Mouse (Mus musculus): ENCODE results near the gene Mef2a.
A peak's percentile ranks its signal among the peaks of the same experiment; 100 is the strongest.
"Not testable (repeated sequence)": the region's sequence is repeated elsewhere in the genome, so short reads cannot be mapped to it uniquely, and the experiment has no call there.

The Mef2a gene

DNA sequence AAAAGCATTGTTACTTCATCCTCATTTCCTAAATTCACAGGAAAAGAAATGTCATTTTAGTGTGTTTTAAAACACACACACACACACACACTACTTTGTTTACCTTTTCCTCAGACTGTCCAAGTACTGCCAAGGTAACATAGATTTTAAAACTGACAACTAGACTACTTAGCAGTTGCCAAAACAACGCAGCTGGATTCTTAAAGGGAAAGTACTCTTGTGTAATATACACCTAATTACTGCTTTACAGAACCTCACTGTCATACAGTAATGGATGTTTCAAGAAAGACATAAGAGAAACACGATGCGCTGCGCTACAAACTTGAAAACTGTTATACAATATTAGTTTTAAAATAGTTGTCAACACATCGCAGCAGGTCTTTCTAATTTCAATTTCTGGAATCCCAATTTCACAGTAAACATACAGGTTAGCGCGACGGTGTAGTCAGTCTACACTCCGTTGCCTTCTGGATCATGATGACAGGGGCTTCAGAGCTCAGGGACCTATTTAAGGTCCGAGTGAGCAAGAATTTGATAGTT lies 1.2 kb downstream of the Mef2a start:
- no peak for DNase-seq (ENCODE audit: low read depth, low spot score)

DNA sequence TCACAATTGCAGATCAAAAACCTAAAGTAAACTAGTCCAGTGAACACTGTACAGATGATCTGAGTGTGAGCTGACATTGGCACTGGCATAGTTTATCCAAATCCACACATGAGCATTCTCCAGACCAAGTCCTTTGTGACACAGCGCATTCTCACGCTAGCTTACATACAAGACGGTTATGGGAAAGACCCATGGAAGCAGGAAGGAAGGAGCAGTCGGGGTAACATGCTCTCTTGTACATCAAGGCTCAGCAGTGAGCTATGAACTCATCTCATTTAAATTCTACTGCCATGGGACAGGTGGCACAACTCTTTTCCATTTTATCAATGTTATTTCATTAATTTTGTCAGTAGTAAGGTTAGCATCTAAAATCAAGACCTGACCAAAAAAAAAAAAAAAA lies 3.0 kb downstream of the Mef2a start:
- DNase-seq (ENCODE audit: low read depth, low spot score): no peak

DNA sequence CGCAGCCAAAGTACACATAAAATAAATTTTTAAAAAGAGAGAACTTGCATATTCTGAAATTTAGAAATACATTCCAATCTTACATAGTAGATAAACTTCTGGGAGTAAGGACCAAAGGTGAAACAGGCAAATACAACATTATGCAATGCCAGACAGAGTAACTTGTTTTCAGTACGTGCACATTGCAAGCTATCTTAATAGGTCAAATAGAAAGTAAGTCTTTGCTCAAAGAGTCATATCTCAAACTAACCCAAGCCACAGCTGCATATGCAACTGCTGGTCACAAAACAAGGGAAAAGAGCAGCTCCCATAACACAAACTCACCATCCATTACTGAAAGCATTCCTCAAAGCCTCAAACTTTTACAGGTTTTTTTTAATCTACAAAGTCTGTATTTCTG lies 4.3 kb downstream of the Mef2a start:
- DNase-seq (ENCODE audit: low read depth, low spot score): no peak

DNA sequence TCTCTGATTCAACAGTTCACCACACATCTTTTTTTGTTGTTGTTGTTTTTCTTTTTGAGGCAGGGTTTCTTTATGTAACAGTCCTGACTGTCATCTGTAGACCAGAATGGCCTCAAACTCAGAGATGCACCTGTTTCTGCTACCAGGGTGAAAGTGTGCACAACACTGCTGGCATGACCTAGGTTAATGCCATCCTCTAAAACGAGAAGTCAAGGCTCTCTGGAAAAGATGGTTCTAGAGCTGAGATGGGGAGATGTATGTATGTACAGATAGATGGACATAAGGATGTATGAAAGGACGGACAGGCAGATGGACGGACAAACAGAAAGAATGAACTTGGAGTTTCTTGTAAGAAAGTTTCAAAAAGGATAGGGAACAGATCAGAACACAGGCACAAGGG lies 12.1 kb downstream of the Mef2a start:
- DNase-seq (ENCODE audit: low read depth, low spot score): no peak

DNA sequence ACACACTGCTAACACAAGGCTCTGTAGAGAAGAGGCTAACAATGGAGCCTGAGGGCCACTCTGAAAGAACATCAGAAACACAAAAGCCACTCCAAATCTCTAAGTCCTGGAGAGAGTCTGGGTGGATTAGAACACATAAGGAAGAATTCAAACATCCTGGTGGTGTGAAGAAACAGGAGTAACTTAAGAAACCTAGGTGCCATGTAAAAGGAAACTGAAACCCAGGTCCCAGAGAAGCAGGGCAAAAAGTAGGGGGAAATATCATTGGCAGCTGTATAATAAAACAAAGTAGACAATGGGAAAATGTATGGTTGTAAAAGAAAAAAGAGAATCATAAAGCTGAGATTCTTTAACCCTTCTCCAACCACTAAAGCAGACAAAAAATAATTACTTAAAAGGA lies 12.8 kb downstream of the Mef2a start:
- peak; percentile 31 for DNase-seq (ENCODE audit: low read depth, low spot score)

DNA sequence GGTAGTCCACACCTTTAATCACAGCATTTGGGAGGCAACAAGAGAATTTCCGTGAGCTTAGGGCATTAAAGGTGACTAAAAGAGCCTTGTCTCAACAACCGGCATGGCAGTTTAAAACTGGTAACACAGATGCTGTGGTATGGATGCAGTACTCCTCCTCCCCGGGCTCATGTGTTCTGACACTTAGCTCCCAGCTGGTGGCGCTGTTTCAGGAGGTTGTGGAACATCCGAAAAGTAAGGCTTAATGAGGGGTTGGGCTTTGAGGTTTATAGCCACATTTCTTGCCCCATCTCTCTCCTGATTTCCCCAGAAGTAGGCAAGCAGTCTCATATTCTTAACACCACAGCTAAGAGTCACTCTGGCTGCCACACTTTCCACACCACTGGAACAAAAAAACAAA lies 16.8 kb downstream of the Mef2a start:
- DNase-seq (ENCODE audit: low read depth, low spot score): peak; percentile 70

DNA sequence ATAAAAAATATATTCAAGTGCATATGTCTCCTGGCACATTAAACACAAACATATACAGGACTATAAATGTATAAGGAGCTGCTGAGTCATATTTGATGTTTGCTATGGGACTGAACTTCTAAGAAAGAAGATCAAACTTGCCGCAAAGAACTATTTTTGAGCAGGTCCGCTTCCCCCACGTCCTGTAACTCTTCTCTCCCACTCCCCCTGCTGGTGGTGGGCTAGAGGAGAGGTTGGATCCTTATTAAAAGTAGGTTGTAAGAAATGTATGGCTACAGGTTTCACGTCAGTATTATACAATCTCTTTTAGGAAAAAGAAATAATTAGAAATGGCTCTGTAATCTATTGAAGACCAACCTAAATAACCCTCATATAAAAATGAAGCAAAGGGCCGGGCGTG lies 19.0 kb downstream of the Mef2a start:
- peak; percentile 32 for DNase-seq (ENCODE audit: low read depth, low spot score)

DNA sequence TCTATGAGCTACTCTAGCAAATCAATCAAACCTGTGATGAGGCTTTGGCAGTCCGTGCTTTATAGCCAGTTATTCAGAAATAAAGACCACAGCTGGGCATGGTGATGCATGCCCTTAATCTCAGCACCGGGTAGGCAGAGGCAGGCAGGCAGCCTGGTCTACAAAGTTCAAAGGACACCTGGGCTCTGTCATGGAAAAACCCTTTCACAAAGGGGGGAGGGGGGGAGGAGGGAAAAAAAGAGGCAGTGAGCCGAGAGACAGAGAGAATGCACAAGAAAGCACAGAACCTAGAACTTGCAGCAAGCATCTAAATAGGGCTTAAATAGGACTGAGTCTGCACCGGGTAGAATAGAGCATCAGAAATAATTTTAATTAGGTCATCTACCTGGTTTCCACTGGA lies 19.7 kb downstream of the Mef2a start:
- peak; percentile 8 for DNase-seq (ENCODE audit: low read depth, low spot score)

DNA sequence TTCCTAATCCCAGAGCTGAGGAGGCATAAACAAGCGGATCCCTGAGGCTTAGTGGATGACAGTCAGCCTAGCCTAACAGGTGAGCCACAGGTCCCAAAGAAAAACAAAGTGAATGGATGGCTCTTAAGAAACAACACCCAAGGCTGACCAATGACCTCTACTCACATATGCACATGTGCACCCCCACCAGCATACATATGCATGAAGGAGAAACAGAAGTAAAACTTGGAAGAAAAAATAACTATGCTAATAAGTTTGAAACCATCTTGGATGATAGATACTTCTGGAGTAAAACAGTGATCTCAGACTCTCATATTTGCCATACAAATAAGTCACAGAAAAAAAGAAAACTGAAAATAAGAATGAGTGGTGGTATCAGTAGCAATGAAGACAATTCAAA lies 28.2 kb downstream of the Mef2a start:
- no peak for DNase-seq (ENCODE audit: low read depth, low spot score)

DNA sequence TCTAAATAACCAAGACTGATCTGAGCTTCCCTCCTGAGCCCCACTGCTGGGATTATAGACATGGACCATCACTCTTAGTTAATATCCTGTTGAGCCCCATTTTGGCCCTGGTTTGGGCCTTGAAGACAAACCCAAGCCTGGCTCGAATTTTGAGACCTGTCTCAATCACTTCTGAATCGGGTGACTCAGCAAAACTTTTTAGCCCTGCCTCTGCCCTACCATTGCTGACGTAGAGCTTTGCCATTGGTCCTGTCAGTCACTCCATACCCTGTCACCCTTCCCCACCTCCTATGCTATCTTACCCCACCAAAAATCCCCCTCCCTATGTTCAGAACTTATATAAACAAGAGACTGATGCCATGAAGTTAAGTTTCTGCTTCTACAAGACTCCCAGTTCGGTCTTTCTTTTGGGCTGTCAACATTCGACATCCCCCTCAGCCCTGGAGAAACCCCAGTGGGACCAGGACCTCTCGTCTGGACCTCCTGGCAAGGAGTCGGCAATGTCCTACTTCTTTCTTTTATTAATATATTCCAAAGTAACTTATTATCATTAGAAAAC lies 30.5 kb downstream of the Mef2a start:
- DNase-seq (ENCODE audit: low read depth, low spot score): peak; percentile 84

DNA sequence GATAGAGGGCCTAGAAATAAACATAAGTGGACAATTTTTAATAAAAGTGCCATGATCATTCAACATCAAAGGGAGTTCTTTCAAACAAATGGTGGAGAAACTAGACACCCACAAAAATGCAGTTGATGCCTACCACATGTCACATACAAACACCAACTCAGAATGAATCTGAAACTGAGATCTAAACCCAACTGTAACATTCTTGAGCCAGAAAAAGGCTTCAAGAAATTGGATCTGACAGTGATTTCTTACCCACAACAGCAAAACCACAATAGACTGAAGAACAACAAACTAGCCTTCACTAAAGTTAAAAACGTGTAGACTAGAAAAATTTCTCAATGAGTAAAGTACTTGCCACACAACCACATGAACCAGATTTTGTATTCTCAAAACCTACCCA lies 52.3 kb downstream of the Mef2a start:
- DNase-seq (ENCODE audit: low read depth, low spot score): no peak

DNA sequence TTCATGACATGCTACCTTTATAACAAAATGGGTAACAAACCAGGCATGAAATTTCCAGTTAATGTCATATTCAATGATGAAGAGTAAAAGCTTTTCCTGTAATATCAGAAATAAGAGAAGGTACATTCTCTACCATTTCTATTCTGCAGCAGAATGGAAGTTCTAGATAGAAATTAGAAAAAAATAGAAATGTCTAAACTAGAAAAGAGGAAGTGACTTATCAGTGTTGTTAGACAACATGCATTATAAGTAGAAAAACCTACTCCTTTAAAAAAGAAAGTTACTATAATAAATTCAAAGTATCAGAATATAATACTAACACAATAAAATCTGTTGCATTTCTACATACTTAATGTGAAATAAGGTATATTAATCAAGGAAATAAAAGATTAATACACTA lies 54.0 kb downstream of the Mef2a start:
- no peak for DNase-seq (ENCODE audit: low read depth, low spot score)

DNA sequence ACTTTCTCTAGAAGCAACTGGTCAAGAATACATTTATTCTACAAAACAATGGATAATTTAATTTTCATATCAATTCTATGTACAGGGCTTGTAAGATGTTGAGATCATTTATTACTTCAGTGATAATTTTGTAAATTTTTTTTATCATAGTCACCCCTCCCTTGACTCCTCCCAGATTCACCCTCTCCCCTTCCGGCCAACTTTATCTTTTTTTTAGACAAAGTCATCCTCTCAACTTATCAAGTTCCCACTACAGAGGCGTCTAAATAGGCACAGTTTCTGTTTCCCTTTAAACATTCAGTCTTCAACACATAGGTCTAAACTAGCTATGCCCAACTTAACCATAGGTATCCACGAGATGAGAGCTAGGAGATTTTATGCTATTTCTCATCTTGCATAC lies 59.5 kb downstream of the Mef2a start:
- no peak for DNase-seq (ENCODE audit: low read depth, low spot score)

DNA sequence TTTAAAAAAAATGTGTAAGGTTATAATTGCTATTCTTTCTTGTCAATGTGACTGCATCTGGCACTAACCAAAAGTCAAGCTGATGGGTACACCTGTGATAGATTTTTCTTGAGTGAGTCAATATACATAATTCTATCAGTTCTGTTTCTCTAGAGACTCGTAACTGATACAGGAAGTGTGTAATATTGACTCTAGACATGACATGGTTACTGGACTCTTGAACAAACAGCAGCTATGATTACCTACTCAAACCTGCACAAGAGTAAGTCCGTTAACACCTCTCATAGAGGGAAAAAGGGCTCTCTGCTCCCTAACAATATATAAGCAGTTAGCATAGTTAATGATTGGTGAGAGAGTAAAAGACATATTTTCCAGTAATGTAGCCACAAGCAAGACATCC lies 62.5 kb downstream of the Mef2a start:
- no peak for DNase-seq (ENCODE audit: low read depth, low spot score)

DNA sequence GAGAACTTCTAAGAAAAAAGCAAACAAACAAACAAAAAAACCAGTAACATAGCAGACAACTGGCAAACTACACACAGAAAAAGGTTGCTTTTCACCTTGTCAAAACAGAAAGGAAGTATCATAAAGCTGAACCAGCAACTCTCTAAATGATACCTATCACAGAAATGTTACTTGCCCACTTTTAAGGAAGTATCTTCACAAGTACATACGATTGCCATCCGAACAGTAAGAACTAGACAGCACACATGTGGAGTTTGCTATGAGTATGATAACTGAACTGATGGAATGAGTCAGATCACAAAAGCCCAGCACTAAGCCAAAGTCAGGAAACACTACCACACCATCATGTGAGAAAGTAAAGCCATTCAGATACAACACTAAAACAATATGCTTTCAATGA lies 64.6 kb downstream of the Mef2a start:
- DNase-seq (ENCODE audit: low read depth, low spot score): no peak

DNA sequence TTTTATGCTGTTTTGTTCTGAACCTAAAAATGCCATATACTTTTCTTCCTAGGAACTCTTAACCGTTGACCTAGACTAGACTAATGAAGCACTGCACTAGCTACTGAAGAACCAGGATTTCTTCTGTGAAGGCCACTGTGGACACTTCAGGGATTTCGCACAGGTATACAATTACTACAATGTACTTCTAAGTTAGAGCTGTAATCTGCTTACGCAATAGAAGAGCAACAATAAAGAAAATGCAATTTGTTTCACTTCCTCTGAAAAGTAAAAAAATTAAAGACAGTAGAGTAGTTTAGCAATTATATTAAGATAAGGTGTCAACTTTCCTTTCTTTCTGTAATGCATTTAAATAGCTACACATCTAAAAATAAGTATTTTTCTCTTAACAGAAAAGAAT lies 65.6 kb downstream of the Mef2a start:
- DNase-seq (ENCODE audit: low read depth, low spot score): no peak

DNA sequence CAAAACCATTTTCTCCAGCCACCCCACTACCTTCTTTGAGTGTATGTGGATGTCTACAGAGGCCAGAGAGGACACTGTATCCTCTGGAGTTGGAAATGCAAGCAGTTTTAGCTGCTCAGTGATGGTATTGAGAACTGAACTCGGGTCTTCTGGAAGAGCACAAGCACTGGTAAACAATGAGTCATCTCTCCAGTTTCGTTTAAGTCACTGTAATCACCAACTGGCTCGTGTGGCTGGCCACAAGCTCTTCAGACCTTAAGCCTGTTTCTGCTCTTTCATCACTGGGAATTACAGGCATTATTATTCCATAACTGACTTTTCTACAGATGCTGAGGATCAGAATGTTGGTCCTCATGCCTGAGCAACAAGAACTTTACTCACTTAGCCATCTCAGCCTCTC lies 67.7 kb downstream of the Mef2a start:
- DNase-seq (ENCODE audit: low read depth, low spot score): no peak

DNA sequence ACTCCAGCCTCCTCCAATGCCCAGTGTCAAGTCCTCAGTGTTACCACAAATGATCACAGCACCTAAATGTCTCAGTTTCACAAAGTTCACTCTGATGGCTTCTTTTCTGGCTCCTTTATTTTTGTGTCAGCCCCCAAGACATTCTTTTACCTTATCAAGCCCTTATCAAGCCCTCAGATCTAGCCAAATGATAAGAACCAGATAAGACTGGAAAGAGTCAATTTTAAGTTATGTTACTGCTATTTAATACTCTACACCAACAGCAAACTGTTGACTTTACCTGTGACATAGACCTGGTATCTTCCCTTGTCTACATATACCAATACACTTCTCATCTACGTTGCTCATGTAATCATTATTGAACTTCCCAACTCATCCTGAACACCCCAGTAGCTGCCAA lies 76.2 kb downstream of the Mef2a start:
- no peak for DNase-seq (ENCODE audit: low read depth, low spot score)

DNA sequence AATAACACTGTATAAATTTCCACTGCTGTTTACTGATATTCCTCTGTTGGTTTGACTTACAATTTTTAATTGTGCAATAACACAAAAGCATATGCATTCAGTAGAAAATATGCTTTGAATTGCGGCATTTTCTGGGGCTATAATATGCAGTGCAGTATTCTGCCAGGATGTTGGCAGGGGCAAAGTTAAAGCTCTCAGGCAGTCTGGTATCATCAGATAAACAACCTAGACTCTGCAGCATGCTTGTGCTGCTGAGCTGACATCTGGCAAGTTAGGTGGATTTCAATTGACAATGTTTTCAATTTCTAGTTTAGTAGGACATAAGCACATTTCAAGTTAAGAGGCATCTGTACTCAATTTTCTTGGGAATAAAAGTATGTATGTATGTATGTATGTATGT lies 81.3 kb downstream of the Mef2a start:
- DNase-seq (ENCODE audit: low read depth, low spot score): no peak

DNA sequence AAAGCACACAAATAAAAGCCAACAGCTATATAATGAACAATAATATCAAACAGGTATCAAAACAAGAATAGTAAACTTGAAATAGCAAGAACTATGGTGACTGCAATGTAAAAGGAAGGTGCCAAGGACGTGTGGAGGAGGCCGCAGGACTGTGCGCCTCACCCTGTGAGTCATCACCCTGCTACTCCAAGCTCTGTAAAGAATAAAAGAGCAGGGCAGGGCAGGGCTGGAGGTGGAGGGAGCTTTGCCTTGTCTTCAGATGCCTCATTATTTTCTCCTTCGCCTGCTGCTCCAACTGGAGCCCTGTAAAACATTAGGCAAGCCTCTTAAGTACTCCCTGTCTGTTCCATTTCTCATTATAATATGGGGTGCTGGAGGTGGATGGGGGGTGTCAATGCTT lies 85.2 kb downstream of the Mef2a start:
- peak; percentile 66 for DNase-seq (ENCODE audit: low read depth, low spot score)

DNA sequence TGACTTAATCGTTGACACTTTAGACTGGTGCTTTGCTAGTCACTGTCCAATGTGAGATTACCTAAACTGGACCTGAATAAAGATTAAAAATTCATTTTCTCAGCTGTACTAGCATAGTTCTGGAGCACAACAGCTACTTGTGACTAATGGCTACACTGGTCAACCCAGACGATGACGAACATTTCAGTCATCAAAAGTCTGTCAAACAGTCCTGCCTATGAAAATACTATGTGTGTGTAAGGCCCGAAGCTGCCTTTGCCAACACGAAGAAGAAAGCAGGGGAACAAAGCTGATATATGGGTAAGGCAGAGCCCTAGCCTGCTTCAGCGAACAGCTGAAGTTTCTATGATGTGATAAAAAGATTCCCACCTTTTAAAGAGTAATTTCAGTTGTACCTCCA lies 89.1 kb downstream of the Mef2a start:
- no peak for DNase-seq (ENCODE audit: low read depth, low spot score)

DNA sequence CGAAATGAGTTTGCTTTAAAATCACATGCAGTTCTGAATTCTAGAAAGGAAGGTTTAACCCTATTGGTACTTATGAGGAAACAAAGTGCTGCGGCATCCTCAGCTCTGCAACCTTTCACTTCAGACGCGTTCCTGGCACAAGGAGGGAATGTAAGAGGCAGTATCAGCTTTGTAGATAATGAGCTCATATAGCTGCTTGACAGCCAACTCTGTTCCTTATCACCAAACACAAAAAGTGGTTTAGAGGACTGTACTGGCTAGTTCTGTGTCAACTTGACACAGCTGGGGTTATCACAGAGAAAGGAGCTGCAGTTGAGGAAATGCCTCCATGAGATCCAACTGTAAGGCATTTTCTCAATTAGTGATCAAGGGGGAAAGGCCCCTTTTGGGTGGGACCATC lies 102.2 kb downstream of the Mef2a start:
- not testable (repeated sequence) for DNase-seq (ENCODE audit: low read depth, low spot score)

DNA sequence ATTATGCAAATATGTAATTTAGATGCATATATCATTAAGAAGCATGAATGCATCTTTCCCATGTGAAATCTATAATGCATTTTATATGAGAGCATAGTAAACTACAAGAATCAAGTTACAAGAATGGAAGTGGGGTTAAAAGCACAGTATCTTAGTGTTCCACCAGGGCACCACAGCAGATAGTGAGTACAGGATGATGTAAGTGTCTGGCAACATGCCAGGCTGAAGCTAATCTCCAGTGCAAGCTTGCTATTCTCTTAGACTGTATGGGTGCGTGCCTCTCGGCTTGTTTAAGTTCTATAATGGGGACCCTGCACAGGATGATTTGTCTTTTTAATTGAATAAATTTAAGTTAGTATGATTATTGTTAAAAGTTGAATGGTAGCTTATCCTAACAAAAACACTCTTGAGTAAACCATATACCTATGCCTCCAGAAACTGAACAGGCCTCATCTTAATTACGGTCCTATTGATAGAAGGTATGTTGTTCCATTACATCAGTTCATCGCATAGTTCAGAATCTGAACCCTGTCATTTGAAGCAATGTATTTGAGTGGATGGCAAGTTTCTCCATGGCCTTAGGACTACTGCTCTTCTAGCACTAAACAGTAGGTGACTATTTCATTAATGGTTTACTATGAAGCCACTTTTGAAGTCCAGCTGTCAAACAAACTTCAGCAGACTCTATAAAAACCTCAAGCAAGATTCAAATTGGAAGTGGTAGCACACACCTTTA lies 112.7 kb downstream of the Mef2a start:
- DNase-seq (ENCODE audit: low read depth, low spot score): peak; percentile 18

DNA sequence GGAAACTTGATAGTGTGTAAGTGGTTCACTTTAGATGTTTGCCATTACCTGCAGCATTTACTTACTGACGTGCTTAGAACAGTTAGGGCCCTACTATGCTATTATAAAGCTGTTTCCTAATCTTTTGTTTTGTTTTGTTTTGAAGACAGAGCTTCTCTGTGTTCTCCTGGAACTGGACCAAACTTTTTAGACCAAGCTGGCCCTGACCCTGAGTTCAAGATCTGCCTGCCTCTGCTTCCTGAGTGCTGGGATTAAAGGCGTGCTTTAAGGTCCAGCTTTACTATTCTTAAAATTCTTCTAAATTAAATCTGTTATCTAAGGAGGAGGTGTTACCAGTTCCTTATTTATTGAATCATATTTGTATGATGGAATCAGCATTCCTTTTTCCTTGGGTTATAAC lies 126.6 kb downstream of the Mef2a start:
- no peak for DNase-seq (ENCODE audit: low read depth, low spot score)

Measured in R1 (cell line).